Mouse (Mus musculus): ENCODE measurements at regions not wholly inside any gene's neighbourhood (a gene's known extent, or its start where the extent isn't known, plus 50 kb on each side); places are given as distances from the start of the nearest gene placed in this dataset.

- no peak for DNase-seq
- Histone ChIP-seq H3K36me3 (ENCODE audit: control insufficient read depth, insufficient read depth, low read length) (no peaks in the 10 kb centered on the region), H3K9ac (ENCODE audit: low read depth, low read length) (no peak overlapping the region), H3K79me2 (replicated peaks; ENCODE audit: control insufficient read depth, insufficient read depth, low read length) (no peaks in the 10 kb centered on the region), H3K4me1 (ENCODE audit: control insufficient read depth, insufficient read depth, low read length) (no peaks in the 10 kb centered on the region), H3K27me3 (ENCODE audit: control insufficient read depth, insufficient read depth, low read length) (no peaks in the 10 kb centered on the region), H3K27ac (no peak overlapping the region), H3K4me3 (no peak overlapping the region)
- WGBS: 93% methylated on average over 23 of the region's 23 CpGs
- no peak for TF ChIP-seq EP300 (IDR thresholded peaks at IDR 0.05; ENCODE audit: insufficient read depth, low read depth, low read length)
- TF ChIP-seq CTCF (IDR thresholded peaks at IDR 0.05): no peak
- no peak for TF ChIP-seq POLR2A (IDR thresholded peaks at IDR 0.05; ENCODE audit: insufficient read depth, low read depth, low read length)
- intact Hi-C loops (cut with DNase I): no loop called here
These were observed 130.2 kb downstream of the Spata18 start for GRCm38 (mm10) chr5:73781190-73781940.

DNA sequence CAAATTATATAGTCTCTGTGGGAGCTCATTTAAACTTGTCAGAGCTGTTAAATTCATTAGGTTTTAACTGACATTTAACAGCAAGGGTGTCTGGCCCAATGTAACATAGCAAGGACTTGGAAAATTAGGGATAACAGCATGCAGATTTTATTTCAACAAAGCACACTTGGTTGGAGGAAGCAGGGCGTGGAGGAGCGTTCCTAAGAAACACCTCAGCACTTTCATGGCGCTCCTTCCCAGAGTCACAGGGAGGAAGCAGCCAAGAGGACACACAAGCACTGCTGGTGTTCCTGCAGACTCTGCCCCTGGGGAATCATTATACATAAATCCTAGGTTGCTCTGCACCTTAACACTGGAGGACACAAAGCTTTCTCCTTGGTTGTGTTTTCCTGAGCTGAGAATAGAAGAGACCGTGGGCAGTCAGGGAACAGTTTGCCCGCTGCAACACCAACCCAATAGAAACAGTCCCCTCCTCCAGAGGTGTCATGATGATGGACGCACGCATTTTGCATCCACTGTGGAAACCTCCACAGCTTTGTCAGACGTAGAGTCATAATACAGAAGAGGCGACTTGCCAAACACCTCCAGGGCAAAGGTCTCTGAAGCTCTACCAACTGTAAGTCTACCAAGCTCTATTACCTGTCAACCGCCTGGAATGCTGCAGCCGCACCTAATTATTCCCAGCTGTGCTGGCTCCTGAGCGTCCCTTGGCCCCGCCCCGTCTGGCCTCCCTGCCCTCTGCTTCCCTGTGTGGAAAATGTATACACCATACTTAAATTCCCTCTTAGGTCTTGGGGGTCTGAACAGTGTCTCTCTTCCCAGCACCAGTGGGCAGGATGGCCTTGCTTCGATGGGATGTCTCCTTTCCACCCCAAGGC, 131.3 kb downstream of the Spata18 start:
- H3K79me2 ChIP-seq (replicated peaks; ENCODE audit: control insufficient read depth, insufficient read depth, low read length): no peaks in the 10 kb centered on the region
- no peak for DNase-seq
- intact Hi-C loops (cut with DNase I): no loop called here
- H3K4me3 ChIP-seq: no peak overlapping the region
- no peaks in the 10 kb centered on the region for H3K27me3 ChIP-seq (ENCODE audit: control insufficient read depth, insufficient read depth, low read length)
- no peak for TF ChIP-seq POLR2A (IDR thresholded peaks at IDR 0.05; ENCODE audit: insufficient read depth, low read depth, low read length)
- no peak for TF ChIP-seq CTCF (IDR thresholded peaks at IDR 0.05)
- no peak for TF ChIP-seq EP300 (IDR thresholded peaks at IDR 0.05; ENCODE audit: insufficient read depth, low read depth, low read length)
- H3K36me3 ChIP-seq (ENCODE audit: control insufficient read depth, insufficient read depth, low read length): no peaks in the 10 kb centered on the region
- H3K27ac ChIP-seq: no peak overlapping the region
- H3K4me1 ChIP-seq (ENCODE audit: control insufficient read depth, insufficient read depth, low read length): no peaks in the 10 kb centered on the region
- H3K9ac ChIP-seq (ENCODE audit: low read depth, low read length): no peak overlapping the region
- 72% methylated on average over 15 of the region's 15 CpGs for WGBS

- no peaks in the 10 kb centered on the region for H3K4me1 ChIP-seq (ENCODE audit: control insufficient read depth, insufficient read depth, low read length)
- TF ChIP-seq POLR2A (IDR thresholded peaks at IDR 0.05; ENCODE audit: insufficient read depth, low read depth, low read length) (no peak), EP300 (IDR thresholded peaks at IDR 0.05; ENCODE audit: insufficient read depth, low read depth, low read length) (no peak), CTCF (IDR thresholded peaks at IDR 0.05) (no peak)
- no peak overlapping the region for H3K9ac ChIP-seq (ENCODE audit: low read depth, low read length)
- H3K79me2 ChIP-seq (replicated peaks; ENCODE audit: control insufficient read depth, insufficient read depth, low read length): no peaks in the 10 kb centered on the region
- no peak for DNase-seq
- no peak overlapping the region for H3K27ac ChIP-seq
- H3K4me3 ChIP-seq: no peak overlapping the region
- no peaks in the 10 kb centered on the region for H3K36me3 ChIP-seq (ENCODE audit: control insufficient read depth, insufficient read depth, low read length)
- no peaks in the 10 kb centered on the region for H3K27me3 ChIP-seq (ENCODE audit: control insufficient read depth, insufficient read depth, low read length)
- intact Hi-C loops (cut with DNase I): no loop called here
- 69% methylated on average over 5 of the region's 5 CpGs for WGBS
These were observed 136.1 kb downstream of the Spata18 start for GRCm38 (mm10) chr5:73787275-73787674.

GRCm38 (mm10) chr5:73792216-73792615, 141.0 kb downstream of the Spata18 start:
- TF ChIP-seq POLR2A (IDR thresholded peaks at IDR 0.05; ENCODE audit: insufficient read depth, low read depth, low read length) (no peak), EP300 (IDR thresholded peaks at IDR 0.05; ENCODE audit: insufficient read depth, low read depth, low read length) (no peak), CTCF (IDR thresholded peaks at IDR 0.05) (no peak)
- WGBS: 63% methylated on average over 3 of the region's 3 CpGs
- intact Hi-C loops (cut with DNase I): no loop called here
- no peak overlapping the region for H3K27ac ChIP-seq
- H3K79me2 ChIP-seq (replicated peaks; ENCODE audit: control insufficient read depth, insufficient read depth, low read length): no peaks in the 10 kb centered on the region
- H3K36me3 ChIP-seq (ENCODE audit: control insufficient read depth, insufficient read depth, low read length): no peaks in the 10 kb centered on the region
- H3K4me1 ChIP-seq (ENCODE audit: control insufficient read depth, insufficient read depth, low read length): no peaks in the 10 kb centered on the region
- H3K27me3 ChIP-seq (ENCODE audit: control insufficient read depth, insufficient read depth, low read length): no peaks in the 10 kb centered on the region
- H3K9ac ChIP-seq (ENCODE audit: low read depth, low read length): no peak overlapping the region
- H3K4me3 ChIP-seq: no peak overlapping the region
- no peak for DNase-seq

DNA sequence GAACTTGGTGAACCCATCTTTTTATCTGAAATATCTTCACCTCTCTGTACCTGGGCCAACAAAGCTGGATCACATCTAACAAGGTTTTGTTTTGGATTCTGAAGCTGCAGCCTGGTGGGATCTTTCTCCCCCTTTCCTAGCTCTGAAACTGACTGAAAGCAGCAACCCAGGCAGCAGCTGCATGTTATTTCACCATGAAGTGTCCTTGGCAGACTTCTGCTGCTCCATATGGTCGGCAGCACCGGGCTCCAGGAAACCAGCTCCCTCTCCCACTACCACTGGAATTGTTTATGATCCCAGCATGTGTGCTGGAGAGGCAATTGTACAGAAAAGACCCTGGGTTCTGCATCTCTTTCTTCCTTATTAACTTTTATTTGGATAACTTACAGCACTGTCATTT, 145.0 kb downstream of the Spata18 start:
- 31% methylated on average over 2 of the region's 2 CpGs for WGBS
- TF ChIP-seq CTCF (IDR thresholded peaks at IDR 0.05) (no peak), POLR2A (IDR thresholded peaks at IDR 0.05; ENCODE audit: insufficient read depth, low read depth, low read length) (no peak), EP300 (IDR thresholded peaks at IDR 0.05; ENCODE audit: insufficient read depth, low read depth, low read length) (no peak)
- Histone ChIP-seq H3K27ac (no peak overlapping the region), H3K79me2 (replicated peaks; ENCODE audit: control insufficient read depth, insufficient read depth, low read length) (no peaks in the 10 kb centered on the region), H3K36me3 (ENCODE audit: control insufficient read depth, insufficient read depth, low read length) (no peaks in the 10 kb centered on the region), H3K4me3 (no peak overlapping the region), H3K9ac (ENCODE audit: low read depth, low read length) (no peak overlapping the region), H3K4me1 (ENCODE audit: control insufficient read depth, insufficient read depth, low read length) (no peaks in the 10 kb centered on the region), H3K27me3 (ENCODE audit: control insufficient read depth, insufficient read depth, low read length) (no peaks in the 10 kb centered on the region)
- intact Hi-C loops (cut with DNase I): no loop called here
- DNase-seq: no peak

GRCm38 (mm10) chr5:73797980-73798379, 146.8 kb downstream of the Spata18 start:
- Histone ChIP-seq H3K4me3 (no peak overlapping the region), H3K27ac (no peak overlapping the region), H3K9ac (ENCODE audit: low read depth, low read length) (no peak overlapping the region), H3K27me3 (ENCODE audit: control insufficient read depth, insufficient read depth, low read length) (no peaks in the 10 kb centered on the region), H3K36me3 (ENCODE audit: control insufficient read depth, insufficient read depth, low read length) (no peaks in the 10 kb centered on the region), H3K4me1 (ENCODE audit: control insufficient read depth, insufficient read depth, low read length) (no peaks in the 10 kb centered on the region), H3K79me2 (replicated peaks; ENCODE audit: control insufficient read depth, insufficient read depth, low read length) (no peaks in the 10 kb centered on the region)
- 81% methylated on average over 3 of the region's 3 CpGs for WGBS
- DNase-seq: no peak
- intact Hi-C loops (cut with DNase I): no loop called here
- TF ChIP-seq CTCF (IDR thresholded peaks at IDR 0.05) (no peak), EP300 (IDR thresholded peaks at IDR 0.05; ENCODE audit: insufficient read depth, low read depth, low read length) (no peak), POLR2A (IDR thresholded peaks at IDR 0.05; ENCODE audit: insufficient read depth, low read depth, low read length) (no peak)

Measured in heart, adult 2 months (tissue).